Mouse (Mus musculus) inflammation-experienced regulatory T-cells, adult 16 weeks (primary cell): ENCODE measurements around the gene Cep162. TPM values are rescaled to one million over a fixed set of nuclear protein-coding genes. Genes with fewer than 3 reads are reported as not detected.

Experiments
- polyA plus RNA-seq: library from polyadenylated mRNA; unstranded; fragments of 100-300 nt; shearing (Covaris generic); gene quantifications from one replicate; pipeline ENCODE4 v1.2.1, GENCODE M21; 2017

The Cep162 gene
- 15.5 TPM for polyA plus RNA-seq

DNA sequence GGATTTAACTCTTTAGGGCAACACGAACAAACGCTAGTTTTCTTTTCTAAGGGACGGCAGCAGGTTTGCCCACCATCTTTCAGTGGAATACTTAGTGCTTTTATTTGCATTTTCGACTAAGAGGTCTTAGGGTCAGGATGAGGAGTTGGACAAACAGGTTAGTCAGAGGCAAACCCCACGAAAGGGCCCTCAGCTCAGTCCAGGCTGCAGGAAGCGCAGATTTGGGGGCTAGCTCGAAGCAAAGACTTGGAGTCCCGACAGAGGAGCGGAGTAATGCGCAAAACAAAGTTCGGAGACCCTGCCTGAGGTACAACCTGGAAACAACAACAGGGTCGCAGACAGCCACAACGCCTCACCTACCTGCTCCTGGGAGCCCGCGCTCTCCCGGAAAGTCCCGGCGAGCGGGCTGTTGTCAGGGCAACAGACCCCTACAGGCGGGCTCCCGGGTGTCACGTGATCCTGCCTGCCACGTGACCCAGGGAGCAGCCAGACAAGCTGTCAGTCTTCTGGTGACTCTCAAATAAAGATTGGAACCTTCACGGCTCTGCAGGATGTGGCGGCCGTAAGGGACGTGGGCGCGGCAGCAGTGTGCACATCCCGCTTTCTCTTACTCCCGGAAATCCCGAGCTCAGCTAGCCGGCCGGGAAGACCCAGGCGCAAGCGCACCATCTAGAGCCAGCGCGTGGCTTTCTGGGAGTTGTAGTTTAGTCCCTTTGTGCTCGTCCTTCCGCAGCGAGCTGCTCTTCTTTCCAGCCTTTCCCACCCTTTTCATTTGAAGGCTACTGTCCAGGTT is at the start of gene Cep162:
Cep162 (minus strand) TSS at position 634 of the 793 bp plus-strand sequence.

DNA sequence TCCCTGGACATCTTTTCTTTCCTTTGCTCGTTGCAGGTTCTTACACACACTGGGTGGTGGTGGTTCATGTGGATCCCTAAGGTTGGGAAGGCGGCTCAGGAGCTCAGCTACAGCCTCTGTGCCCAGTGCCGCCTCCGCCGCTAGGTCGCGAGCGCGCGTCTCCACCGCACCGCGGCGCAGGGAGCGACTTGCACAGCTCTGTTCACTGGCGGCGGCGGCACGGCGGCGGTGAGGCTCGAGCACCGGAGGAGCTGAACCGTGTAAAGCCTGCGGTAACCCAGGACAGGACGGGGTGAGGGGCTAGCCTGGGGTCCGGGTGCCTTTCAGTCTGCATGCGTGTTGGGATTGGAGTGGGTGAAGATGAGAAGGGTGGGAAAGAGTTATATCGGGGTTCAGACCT is 111.2 kb downstream of the Cep162 start, which contains the start of gene Mrap2:
Mrap2 (plus strand) TSS at position 201 of the 400 bp plus-strand sequence.

Other genes with a start within 250 kb of the Cep162 start
- gene Ripply2, start 240.0 kb downstream of the Cep162 start, polyA plus RNA-seq, result not detected
- 60.3 TPM for gene Cyb5r4, start 233.5 kb downstream of the Cep162 start, polyA plus RNA-seq
- not detected for gene Mrap2, start 111.2 kb downstream of the Cep162 start, polyA plus RNA-seq